Mouse (Mus musculus): ENCODE measurements around the gene Slc9a9. TPM values are rescaled to one million over a fixed set of nuclear protein-coding genes. Genes with fewer than 3 reads are reported as not detected.

The Slc9a9 gene
- polyA plus RNA-seq, 1 experiment, result 0.03 TPM

GRCm38 (mm10) chr9:95221310-95221709, 551.6 kb downstream of the Slc9a9 start:
- TF ChIP-seq TAL1 (IDR thresholded peaks at IDR 0.05; ENCODE audit: low read length), result no peak
- no peak for TF ChIP-seq GATA1 (IDR thresholded peaks at IDR 0.05; ENCODE audit: low read length)
- H3K27me3 ChIP-seq (ENCODE audit: control insufficient read depth), result no peaks in the 10 kb centered on the region
- H3K4me3 ChIP-seq (replicated peaks), result no peak overlapping the region
- no peaks in the 10 kb centered on the region for H3K4me1 ChIP-seq (ENCODE audit: control insufficient read depth)
- no peaks in the 10 kb centered on the region for H3K9me3 ChIP-seq (ENCODE audit: control insufficient read depth, low read length)
- H3K36me3 ChIP-seq (ENCODE audit: control insufficient read depth), result no peaks in the 10 kb centered on the region

DNA sequence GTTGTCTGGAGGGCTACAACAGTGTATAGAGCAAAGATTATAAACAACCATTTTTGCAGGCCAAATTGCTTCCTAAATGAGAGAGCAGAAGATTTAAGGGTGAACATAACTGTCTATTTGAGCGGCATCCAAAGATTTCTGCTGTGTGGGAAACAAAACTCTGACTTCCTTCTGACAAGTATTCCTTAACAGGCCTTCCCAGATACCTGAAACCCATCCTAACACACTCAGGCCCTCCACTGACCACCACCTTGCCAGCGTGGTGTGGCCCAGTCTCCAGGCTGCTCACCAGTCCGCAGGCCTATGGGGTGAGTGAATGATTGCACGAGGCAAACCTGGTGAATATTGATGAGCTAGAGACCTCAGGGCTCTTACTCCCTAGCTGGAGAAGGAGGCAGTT, 557.3 kb downstream of the Slc9a9 start:
- Histone ChIP-seq H3K9me3 (ENCODE audit: control insufficient read depth, low read length) (no peaks in the 10 kb centered on the region), H3K4me1 (ENCODE audit: control insufficient read depth) (peaks cover 2% of the 10 kb centered on the region; the same call in 1 of the 2 replicates), H3K27me3 (ENCODE audit: control insufficient read depth) (no peaks in the 10 kb centered on the region), H3K36me3 (ENCODE audit: control insufficient read depth) (no peaks in the 10 kb centered on the region), H3K4me3 (replicated peaks) (no peak overlapping the region)
- TF ChIP-seq TAL1 (IDR thresholded peaks at IDR 0.05; ENCODE audit: low read length) (no peak), GATA1 (IDR thresholded peaks at IDR 0.05; ENCODE audit: low read length) (no peak)

DNA sequence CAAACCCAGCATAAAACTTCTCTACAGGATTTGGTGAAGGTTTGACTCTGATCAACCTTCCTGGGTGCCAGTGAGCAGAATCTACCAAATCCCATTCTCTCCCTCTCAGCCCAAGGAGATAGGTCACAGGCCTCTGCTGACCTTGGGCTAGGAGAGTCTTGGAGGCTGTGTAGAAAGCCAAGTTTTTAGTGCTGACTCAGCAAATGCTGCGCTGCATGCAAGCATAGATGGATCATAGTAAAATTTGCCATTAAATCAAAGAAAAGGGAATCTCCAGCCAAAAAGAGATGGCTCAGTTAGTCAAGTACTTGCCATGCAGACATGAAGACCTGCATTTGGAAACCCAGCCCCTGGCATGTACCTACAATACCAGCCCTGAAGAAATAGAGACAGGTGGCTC, 558.4 kb downstream of the Slc9a9 start:
- Histone ChIP-seq H3K36me3 (ENCODE audit: control insufficient read depth) (no peaks in the 10 kb centered on the region), H3K27me3 (ENCODE audit: control insufficient read depth) (no peaks in the 10 kb centered on the region), H3K9me3 (ENCODE audit: control insufficient read depth, low read length) (no peaks in the 10 kb centered on the region), H3K4me3 (replicated peaks) (no peak overlapping the region), H3K4me1 (ENCODE audit: control insufficient read depth) (peaks cover 2% of the 10 kb centered on the region; the same call in 1 of the 2 replicates)
- TF ChIP-seq TAL1 (IDR thresholded peaks at IDR 0.05; ENCODE audit: low read length) (no peak), GATA1 (IDR thresholded peaks at IDR 0.05; ENCODE audit: low read length) (no peak)

- TF ChIP-seq TAL1 (IDR thresholded peaks at IDR 0.05; ENCODE audit: low read length) (no peak), GATA1 (IDR thresholded peaks at IDR 0.05; ENCODE audit: low read length) (no peak)
- no peaks in the 10 kb centered on the region for H3K9me3 ChIP-seq (ENCODE audit: control insufficient read depth, low read length)
These were observed 559.4 kb downstream of the Slc9a9 start for GRCm38 (mm10) chr9:95229147-95229546.

GRCm38 (mm10) chr9:95239900-95240299, 570.2 kb downstream of the Slc9a9 start:
- Histone ChIP-seq H3K4me3 (replicated peaks) (no peak overlapping the region), H3K9me3 (ENCODE audit: control insufficient read depth, low read length) (no peaks in the 10 kb centered on the region; the same call in 1 of the 2 replicates)

More at GRCm38 (mm10) chr9:95229147-95229546, 559.4 kb downstream of the Slc9a9 start:
- peaks cover 2% of the 10 kb centered on the region; the same call in 1 of the 2 replicates for H3K4me1 ChIP-seq (ENCODE audit: control insufficient read depth)
- H3K4me3 ChIP-seq (replicated peaks), result no peak overlapping the region
- H3K27me3 ChIP-seq (ENCODE audit: control insufficient read depth), result no peaks in the 10 kb centered on the region
- H3K36me3 ChIP-seq (ENCODE audit: control insufficient read depth), result no peaks in the 10 kb centered on the region

DNA sequence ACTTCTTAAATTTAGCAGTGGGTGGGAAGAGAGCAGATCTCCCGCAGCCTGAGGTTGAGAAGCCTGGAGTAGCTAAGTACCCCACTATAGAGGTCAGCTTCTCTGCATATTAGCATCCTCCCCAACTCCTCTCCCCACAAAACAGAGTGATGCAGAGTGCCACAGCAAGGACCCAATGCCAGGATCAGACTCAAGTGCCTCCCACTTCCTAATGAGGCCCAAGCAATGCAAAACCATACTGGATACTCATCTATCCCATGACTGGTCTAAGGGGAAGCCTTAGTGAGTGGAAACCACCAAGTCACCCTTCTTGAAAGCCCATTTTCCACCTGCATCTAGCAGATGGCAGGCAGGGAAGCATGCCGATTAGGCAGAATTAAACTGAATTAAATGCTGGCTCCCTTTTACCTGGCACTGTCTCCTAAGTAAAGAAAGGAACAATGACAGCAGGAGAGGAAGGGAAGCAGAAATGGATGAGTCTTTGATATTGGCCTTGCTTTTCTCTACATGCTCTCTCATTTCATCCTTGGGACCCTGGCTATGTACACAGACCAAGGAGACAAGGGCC, 573.0 kb downstream of the Slc9a9 start:
- no peaks in the 10 kb centered on the region for H3K4me1 ChIP-seq (ENCODE audit: control insufficient read depth)
- H3K9me3 ChIP-seq (ENCODE audit: control insufficient read depth, low read length), result no peaks in the 10 kb centered on the region; the same call in 1 of the 2 replicates

More at GRCm38 (mm10) chr9:95239900-95240299, 570.2 kb downstream of the Slc9a9 start:
- Histone ChIP-seq H3K36me3 (ENCODE audit: control insufficient read depth) (no peaks in the 10 kb centered on the region), H3K27me3 (ENCODE audit: control insufficient read depth) (no peaks in the 10 kb centered on the region), H3K4me1 (ENCODE audit: control insufficient read depth) (no peaks in the 10 kb centered on the region)
- TF ChIP-seq TAL1 (IDR thresholded peaks at IDR 0.05; ENCODE audit: low read length) (no peak), GATA1 (IDR thresholded peaks at IDR 0.05; ENCODE audit: low read length) (no peak)

DNA sequence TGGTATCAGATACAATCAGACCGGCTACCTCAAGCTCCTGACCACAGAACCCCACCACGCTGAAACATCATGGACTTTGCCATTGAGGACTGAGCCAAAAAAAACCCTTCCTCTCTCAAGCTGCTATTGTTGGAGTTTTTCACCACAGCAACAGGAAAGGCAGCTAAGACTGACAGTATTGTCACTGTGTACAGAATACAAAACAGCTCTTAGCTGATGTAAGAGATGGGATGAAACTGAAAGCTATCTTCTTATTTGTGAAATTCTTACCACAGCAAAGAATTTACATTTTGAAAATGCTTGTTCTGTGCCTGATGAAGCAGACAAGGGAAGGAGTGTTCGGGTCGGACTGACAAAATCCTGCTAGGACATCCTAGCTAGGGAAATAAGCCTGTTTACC, 584.5 kb downstream of the Slc9a9 start:
- no peak for TF ChIP-seq TAL1 (IDR thresholded peaks at IDR 0.05; ENCODE audit: low read length)
- no peak for TF ChIP-seq GATA1 (IDR thresholded peaks at IDR 0.05; ENCODE audit: low read length)
- Histone ChIP-seq H3K27me3 (ENCODE audit: control insufficient read depth) (no peaks in the 10 kb centered on the region), H3K4me1 (ENCODE audit: control insufficient read depth) (no peaks in the 10 kb centered on the region), H3K36me3 (ENCODE audit: control insufficient read depth) (no peaks in the 10 kb centered on the region), H3K4me3 (replicated peaks) (no peak overlapping the region), H3K9me3 (ENCODE audit: control insufficient read depth, low read length) (peaks cover 3% of the 10 kb centered on the region; the same call in 1 of the 2 replicates)

More for the DNA sequence above, 573.0 kb downstream of the Slc9a9 start:
- H3K36me3 ChIP-seq (ENCODE audit: control insufficient read depth), result no peaks in the 10 kb centered on the region
- TF ChIP-seq TAL1 (IDR thresholded peaks at IDR 0.05; ENCODE audit: low read length) (no peak), GATA1 (IDR thresholded peaks at IDR 0.05; ENCODE audit: low read length) (no peak)
- H3K27me3 ChIP-seq (ENCODE audit: control insufficient read depth), result no peaks in the 10 kb centered on the region
- no peak overlapping the region for H3K4me3 ChIP-seq (replicated peaks)

DNA sequence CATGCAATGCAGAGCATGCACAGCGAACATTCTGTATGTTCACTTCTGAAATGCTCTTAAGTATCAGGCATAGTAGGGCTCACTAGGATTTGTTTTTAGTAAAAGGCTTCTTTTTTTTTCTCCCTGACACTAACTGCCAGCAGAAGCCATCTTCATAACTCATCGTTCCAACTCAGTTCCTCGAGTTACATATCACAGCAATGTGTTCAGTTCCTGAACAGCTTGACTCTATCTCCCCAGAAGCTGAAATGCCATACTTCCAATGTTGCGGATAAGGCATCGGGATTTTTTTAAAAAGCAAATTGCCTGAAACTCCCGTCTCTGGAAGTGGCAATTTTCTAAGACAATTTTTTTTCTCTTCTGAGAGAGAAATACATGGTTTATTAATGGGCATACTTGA, 586.1 kb downstream of the Slc9a9 start:
- Histone ChIP-seq H3K4me3 (replicated peaks) (no peak overlapping the region), H3K36me3 (ENCODE audit: control insufficient read depth) (no peaks in the 10 kb centered on the region), H3K27me3 (ENCODE audit: control insufficient read depth) (no peaks in the 10 kb centered on the region), H3K4me1 (ENCODE audit: control insufficient read depth) (no peaks in the 10 kb centered on the region), H3K9me3 (ENCODE audit: control insufficient read depth, low read length) (peaks cover 3% of the 10 kb centered on the region; the same call in 1 of the 2 replicates)
- TF ChIP-seq GATA1 (IDR thresholded peaks at IDR 0.05; ENCODE audit: low read length), result no peak

DNA sequence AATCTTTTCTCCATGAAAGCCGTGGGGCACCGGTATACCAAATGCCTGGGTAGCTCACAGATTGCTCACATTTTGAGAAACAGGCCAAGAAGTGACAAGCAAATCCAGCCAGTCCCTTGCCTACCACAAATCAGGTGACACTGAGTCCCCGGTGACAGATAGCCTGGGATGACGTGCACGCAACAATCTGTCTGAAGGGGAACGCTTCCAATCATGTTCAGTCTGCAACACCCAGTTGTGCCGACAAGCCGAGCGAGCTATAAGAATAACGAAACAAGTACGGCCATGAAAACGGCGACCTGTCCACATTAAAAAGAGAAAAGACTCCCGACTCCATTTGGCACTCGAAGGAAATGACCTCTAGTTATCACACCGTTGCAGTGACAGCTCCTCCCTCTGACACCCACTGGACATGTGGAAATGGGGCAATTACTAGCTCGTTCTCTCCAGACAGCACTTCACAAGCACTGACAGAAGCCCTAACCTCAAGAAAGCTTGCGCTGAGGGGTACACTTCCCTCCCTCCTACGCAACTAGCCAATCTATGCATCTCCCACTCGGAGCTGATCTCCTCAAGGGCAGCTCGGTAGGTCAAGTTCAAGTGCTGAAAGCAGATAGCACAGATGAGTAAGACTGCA, 587.1 kb downstream of the Slc9a9 start:
- TF ChIP-seq TAL1 (IDR thresholded peaks at IDR 0.05; ENCODE audit: low read length) (no peak), GATA1 (IDR thresholded peaks at IDR 0.05; ENCODE audit: low read length) (no peak)
- no peaks in the 10 kb centered on the region for H3K4me1 ChIP-seq (ENCODE audit: control insufficient read depth)
- no peak overlapping the region for H3K4me3 ChIP-seq (replicated peaks)
- peaks cover 3% of the 10 kb centered on the region; the same call in 1 of the 2 replicates for H3K9me3 ChIP-seq (ENCODE audit: control insufficient read depth, low read length)
- no peaks in the 10 kb centered on the region for H3K27me3 ChIP-seq (ENCODE audit: control insufficient read depth)
- H3K36me3 ChIP-seq (ENCODE audit: control insufficient read depth), result no peaks in the 10 kb centered on the region
